In the genomic region with DNA sequence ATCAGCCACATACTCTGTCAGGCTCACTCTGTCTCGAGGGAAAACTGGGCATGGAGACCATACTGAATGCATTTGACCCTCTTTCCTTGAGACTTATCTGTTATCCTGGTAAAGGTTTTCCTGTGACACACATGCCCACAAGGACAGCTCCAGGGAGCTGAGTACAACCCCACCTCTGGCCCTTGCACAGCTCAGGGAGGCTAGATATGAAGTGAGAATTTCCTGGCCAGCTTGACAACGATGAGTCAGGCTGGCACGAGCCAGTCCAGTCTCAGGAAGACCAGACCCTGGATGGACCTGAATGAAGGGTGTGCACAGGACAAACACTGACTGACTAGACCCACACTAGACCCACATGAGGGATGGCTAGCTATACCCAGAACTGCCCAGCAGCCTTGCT, we compare ENCODE assay signal across 15 mouse cellular contexts.
A peak's percentile ranks its signal among the peaks of the same experiment; 100 is the strongest.
DNase-seq lines count a peak whose midpoint lies in the region; ATAC-seq lines count a peak whose summit lies in the region.
"Had no signal": no experiment of that assay in that cellular context is flagged by ENCODE, and none has a peak within 500 bp of the region (broad histone marks: within the 10 kb centered on the region; RNA-seq: fewer than 3 reads in every experiment).

No protein-coding gene starts in this region.

- H3K4me1 ChIP-seq in intestine, embryonic 16.5 days (ENCODE audit: control insufficient read depth, insufficient read depth, low read length), result peaks cover 2% of the 10 kb centered on the region; the same call in 1 of the 2 replicates
- H3K4me1 ChIP-seq in intestine, embryonic 15.5 days (replicated peaks), result peaks cover 7% of the 10 kb centered on the region; the same call in 1 of the 2 replicates
- H3K4me1 ChIP-seq: liver, embryonic 15.5 days; lung, embryonic 15.5 days; megakaryocyte, embryonic 14.5 days; midbrain, embryonic 13.5 days had no signal

- H3K4me3 ChIP-seq in intestine, embryonic 16.5 days (ENCODE audit: low read length), result no peak overlapping the region
- H3K4me3 ChIP-seq in intestine, embryonic 15.5 days (replicated peaks), result no peak overlapping the region
- H3K4me3 ChIP-seq: limb, embryonic 15.5 days; liver, embryonic 15.5 days; lung, embryonic 15.5 days; megakaryocyte, embryonic 14.5 days; midbrain, embryonic 13.5 days had no signal

- intact Hi-C loops in gastrocnemius, postnatal 14 days (cut with DNase I; ENCODE audit: low total_unique reads), result loop anchor here (5.0 kb wide), 1 partner anchor 215 kb away; no protein-coding TSS in a partner anchor

- peak; percentile 44 for ATAC-seq in intestine, embryonic 16.5 days
- no peak; the same call in 1 of the 2 replicates for ATAC-seq in intestine, embryonic 15.5 days
- ATAC-seq in frontal cortex, adult (ENCODE audit: low TSS enrichment), result no peak
- ATAC-seq: forebrain, embryonic 14.5 days; midbrain, embryonic 13.5 days had no signal

- H3K27ac ChIP-seq in intestine, embryonic 16.5 days (ENCODE audit: low read length), result no peak overlapping the region
- no peak overlapping the region for H3K27ac ChIP-seq in intestine, embryonic 15.5 days
- H3K27ac ChIP-seq: hindbrain, embryonic 14.5 days; liver, embryonic 15.5 days; lung, embryonic 15.5 days; midbrain, embryonic 13.5 days had no signal

- DNase-seq in gastrocnemius, adult 18-20 months (ENCODE audit: low spot score), result peak; percentile 23
- no peak for DNase-seq in gastrocnemius, postnatal 14 days
- peak; percentile 75 to 83 for DNase-seq in adrenal gland, adult (ENCODE audit: inconsistent age in 2 of 2, low spot score in 1 of 2)
- DNase-seq in adrenal gland, postnatal 36 days, result peak; percentile 64 to 68
- no peak for DNase-seq in thymus, postnatal 4 days

- 43% methylated on average over 3 of the region's 3 CpGs for WGBS in intestine, embryonic 16.5 days
- WGBS in intestine, embryonic 15.5 days, result 50% methylated on average over 3 of the region's 3 CpGs

- no peaks in the 10 kb centered on the region for H3K36me3 ChIP-seq in intestine, embryonic 16.5 days (ENCODE audit: control insufficient read depth, insufficient read depth, low read length)
- no peaks in the 10 kb centered on the region for H3K36me3 ChIP-seq in intestine, embryonic 15.5 days
- H3K36me3 ChIP-seq: limb, embryonic 15.5 days; liver, embryonic 15.5 days; lung, embryonic 15.5 days; midbrain, embryonic 13.5 days had no signal

- no peak overlapping the region for H3K9ac ChIP-seq in intestine, embryonic 16.5 days (ENCODE audit: low read depth, low read length)
- no peak overlapping the region for H3K9ac ChIP-seq in intestine, embryonic 15.5 days
- H3K9ac ChIP-seq: hindbrain, embryonic 14.5 days; limb, embryonic 15.5 days; liver, embryonic 15.5 days; lung, embryonic 15.5 days; midbrain, embryonic 13.5 days had no signal

- H3K4me2 ChIP-seq in intestine, embryonic 16.5 days (ENCODE audit: low read depth, low read length), result no peak overlapping the region
- H3K4me2 ChIP-seq in intestine, embryonic 15.5 days (replicated peaks), result no peak overlapping the region
- H3K4me2 ChIP-seq: hindbrain, embryonic 14.5 days; limb, embryonic 15.5 days; liver, embryonic 15.5 days; lung, embryonic 15.5 days; midbrain, embryonic 13.5 days had no signal

- H3K9me3 ChIP-seq in intestine, embryonic 16.5 days (ENCODE audit: control insufficient read depth, low read length), result no peaks in the 10 kb centered on the region
- no peaks in the 10 kb centered on the region for H3K9me3 ChIP-seq in intestine, embryonic 15.5 days
- H3K9me3 ChIP-seq: limb, embryonic 15.5 days; liver, embryonic 15.5 days; lung, embryonic 15.5 days; megakaryocyte, embryonic 14.5 days; midbrain, embryonic 13.5 days had no signal

- H3K27me3 ChIP-seq in intestine, embryonic 16.5 days (replicated peaks; ENCODE audit: control insufficient read depth, insufficient read depth, low read length), result no peaks in the 10 kb centered on the region
- H3K27me3 ChIP-seq in intestine, embryonic 15.5 days (replicated peaks), result no peaks in the 10 kb centered on the region
- H3K27me3 ChIP-seq: limb, embryonic 15.5 days; liver, embryonic 15.5 days; lung, embryonic 15.5 days; megakaryocyte, embryonic 14.5 days; midbrain, embryonic 13.5 days had no signal

Comparison
In these comparisons a context has a peak if more than half of its experiments do, and no peak if none do; other contexts are left out.
1. DNase-seq: peak in gastrocnemius, adult 18-20 months (single experiment), adrenal gland, adult (2 of 2) and adrenal gland, postnatal 36 days (2 of 2); none in gastrocnemius, postnatal 14 days (single experiment) and thymus, postnatal 4 days (single experiment).